Mouse (Mus musculus) G1E-ER4 (cell line): ENCODE results near the gene Thrb. TPM values are rescaled to one million over a fixed set of nuclear protein-coding genes. Genes with fewer than 3 reads are reported as not detected.

Source experiments
- GATA1 ChIP-seq: IDR thresholded peaks from one replicate; pipeline ENCODE4 v1.8.0; 2012; ENCODE audit warnings: low read length, inconsistent platforms
- polyA plus RNA-seq: library from polyadenylated mRNA; stranded (reverse); fragments of >175 nt; gene quantifications from 2 replicates; pipeline ENCODE4 v1.2.3, GENCODE M21; 2012

Gene Thrb
- polyA plus RNA-seq, 1 experiment, result 2.2 TPM

GRCm38 (mm10) chr14:18062082-18062772 lies 402.2 kb downstream of the Thrb start:
- no peak for TF ChIP-seq GATA1
